Mouse (Mus musculus) adrenal gland, adult (tissue): ENCODE data around the gene Gdf9.

Experiments
- DNase-seq, 2 experiments: peaks; one replicate each; pipeline ENCODE4 v3.0.0; 2022 to 2023; ENCODE audit warnings: low spot score in 1 of 2; ENCODE audit not compliant: inconsistent age in 2 of 2

Gdf9 gene

DNA sequence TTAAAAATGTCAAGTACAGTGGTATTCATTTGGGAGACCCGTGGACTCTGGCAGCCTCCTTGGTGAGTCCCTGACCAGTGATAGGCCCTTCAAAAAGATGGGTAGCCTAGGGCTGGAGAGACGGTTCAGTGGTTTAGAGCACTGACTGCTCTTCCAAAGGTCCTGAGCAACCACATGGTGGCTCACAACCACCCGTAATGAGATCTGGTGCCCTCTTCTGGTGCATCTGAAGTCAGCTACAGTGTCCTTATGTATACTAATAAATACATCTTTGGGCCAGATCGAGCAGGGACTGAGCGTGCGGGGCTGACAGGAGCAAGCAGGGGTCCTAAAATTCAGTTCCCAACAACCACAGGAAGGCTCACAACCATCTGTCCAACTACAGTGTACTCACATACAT, 13.0 kb downstream of the Gdf9 start:
- peak; percentile 65 to 83 for DNase-seq

DNA sequence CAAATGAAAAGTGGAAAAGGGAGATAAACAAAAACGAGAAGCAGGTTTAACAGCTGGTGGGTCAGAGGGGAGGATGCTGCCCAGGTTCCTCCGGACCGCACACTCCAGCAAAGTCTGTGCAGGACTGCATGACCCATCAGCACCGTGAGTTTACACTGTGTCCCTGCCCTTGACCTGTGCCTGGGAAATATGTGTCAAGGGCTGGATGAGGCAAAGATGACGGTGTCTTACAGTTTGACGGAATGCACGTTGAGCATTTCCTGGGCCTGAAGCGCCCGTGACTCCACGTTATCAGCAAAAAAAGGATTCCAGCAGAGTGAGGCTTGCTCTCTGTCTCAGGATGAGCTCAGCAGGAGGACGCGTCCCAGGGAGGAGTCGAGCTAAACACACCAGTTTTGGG, 14.7 kb downstream of the Gdf9 start:
- DNase-seq: peak; percentile 82 to 84

DNA sequence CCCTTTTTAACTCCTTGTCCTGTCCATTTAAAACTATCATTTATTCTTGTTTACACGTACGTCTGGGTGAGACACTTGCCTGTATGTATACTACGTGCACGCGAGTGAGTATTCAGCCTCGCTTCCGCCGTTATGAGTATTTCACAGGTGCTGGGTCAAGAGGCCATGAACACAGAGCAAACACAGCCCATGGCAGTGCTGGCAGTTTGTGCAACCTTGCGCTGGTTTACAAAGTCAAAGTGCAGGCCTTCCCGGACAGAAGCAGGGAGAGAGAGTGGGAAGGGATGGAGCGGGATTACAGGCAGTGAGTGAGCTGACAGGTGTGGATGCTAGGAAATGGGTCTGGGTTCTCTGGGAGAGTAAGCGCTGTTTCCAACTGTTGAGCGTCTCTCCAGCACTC, 15.4 kb downstream of the Gdf9 start:
- no peak for DNase-seq

DNA sequence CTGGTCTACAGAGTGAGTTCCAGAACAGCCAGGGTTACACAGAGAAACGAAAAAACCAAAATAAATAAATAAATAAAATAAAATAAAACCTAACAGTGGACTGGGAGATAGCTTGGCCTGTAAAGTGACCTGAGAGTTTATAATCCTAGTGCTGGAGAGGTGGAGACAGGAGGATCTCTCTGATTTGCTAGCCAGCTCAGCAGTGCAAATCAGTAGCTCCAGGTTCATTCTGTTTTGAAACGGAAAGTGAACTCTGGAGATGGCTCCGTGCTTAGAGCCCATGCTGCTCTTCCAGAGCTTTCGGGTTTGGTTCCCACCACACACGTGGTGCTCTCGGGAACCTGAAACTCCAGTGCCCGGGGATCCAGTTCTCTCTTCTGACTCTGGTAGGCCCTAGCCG, 17.2 kb downstream of the Gdf9 start:
- no peak for DNase-seq

DNA sequence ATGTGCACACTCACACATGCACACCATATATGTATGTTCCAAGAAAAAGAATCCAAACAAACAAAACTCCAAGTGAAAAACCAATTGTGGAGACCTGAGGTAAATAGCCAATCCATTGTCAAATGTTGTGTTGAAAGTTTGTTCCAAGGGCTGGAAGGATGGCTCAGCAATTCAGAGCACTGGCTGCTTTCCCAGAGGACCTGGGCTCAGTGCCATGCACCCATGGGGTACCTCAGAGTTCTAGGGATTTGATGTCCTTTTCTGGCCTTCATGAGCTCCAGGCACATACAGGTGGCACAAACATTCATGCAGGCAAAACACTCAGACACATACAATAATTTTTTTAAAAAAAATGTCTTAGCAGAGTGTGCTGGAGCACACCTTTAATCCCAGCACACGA, 17.7 kb downstream of the Gdf9 start:
- peak; percentile 81 to 89 for DNase-seq

DNA sequence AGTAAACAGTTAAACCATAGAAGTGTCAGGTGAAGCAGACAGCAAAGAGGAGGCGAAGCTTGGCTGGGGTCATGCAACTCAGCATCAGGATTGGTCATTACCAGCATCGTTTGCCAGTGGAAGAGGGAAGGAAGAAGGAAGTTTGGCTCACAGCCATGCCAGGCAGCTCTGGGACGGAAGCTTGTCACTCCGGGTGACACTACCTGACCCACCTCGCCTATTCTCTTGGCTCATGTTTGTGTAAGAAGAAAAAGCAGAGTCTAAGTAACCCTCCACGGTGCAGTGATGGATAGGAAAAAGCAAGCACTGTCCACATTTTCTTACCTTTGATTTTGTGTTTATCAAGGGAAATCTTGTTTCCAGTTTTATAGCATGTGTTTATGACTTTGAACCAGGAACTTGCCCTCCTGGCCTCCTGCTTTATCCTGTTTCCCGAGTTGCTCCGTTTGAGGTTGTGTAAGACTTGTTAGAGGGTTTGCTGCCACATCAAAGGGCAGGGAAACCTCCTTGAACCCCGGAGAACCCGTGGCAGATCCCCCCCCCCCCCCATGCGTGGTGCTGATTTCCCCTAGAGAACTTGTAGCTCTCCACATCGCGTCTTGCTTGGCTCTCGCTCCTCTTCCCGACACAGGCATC, 19.4 kb downstream of the Gdf9 start:
- DNase-seq: no peak

DNA sequence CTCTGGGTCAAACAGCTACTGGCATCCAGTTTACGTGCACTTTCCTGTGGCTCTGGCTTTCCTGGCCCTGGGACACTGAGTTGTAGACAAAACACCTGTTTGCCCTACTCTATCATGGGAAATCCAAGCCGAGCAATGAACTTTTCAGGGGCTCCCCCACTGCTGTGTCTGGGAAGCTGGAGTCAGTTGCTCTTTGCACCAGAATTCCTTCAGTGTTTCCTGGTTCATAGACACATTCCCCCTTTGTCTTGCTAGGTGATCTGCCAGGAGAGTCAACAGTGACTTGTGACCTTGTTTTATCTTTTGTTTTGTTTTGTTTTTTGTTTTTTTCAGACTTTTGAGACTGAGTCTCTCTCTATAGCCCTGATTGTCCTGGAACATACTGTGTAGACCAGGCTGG, 20.5 kb downstream of the Gdf9 start:
- no peak for DNase-seq

DNA sequence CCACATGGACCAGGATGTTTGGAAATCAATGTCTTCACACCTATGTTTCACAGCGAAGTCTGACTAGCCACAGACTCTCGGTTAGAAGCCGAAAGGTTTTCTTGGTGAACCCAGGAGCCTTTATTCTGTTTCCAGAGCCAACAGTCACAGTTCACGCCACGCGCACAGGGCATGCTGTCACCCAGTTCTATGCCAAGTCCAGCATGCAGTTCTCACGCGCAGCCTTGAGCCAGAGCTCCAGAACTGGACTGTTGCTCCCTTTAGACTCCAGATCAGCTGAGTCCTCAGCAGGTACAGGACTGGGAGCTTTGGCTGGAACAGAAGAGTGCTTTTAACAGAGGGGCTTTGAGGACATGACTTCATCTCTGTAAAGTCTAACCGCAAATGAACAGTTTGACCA, 21.6 kb downstream of the Gdf9 start:
- no peak for DNase-seq

DNA sequence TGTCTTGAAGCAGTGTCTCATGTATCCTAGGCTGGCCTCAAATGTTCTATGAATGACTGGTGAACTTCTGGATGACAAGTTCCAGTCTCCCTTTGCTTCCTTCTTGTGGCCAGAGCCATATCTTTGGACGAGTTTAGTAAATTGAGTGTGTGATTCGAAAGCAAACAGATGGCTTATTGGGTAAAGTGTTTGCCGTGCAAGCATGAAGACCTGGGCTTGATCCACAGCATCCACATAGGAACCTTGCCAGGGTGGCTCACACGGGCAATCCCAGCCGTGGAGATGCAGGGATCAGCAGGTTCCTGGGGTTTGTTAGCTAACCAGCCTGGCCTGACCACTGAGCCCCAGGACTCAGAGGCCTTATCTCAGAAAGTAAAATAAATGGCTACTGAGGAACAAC, 22.2 kb downstream of the Gdf9 start:
- no peak for DNase-seq

DNA sequence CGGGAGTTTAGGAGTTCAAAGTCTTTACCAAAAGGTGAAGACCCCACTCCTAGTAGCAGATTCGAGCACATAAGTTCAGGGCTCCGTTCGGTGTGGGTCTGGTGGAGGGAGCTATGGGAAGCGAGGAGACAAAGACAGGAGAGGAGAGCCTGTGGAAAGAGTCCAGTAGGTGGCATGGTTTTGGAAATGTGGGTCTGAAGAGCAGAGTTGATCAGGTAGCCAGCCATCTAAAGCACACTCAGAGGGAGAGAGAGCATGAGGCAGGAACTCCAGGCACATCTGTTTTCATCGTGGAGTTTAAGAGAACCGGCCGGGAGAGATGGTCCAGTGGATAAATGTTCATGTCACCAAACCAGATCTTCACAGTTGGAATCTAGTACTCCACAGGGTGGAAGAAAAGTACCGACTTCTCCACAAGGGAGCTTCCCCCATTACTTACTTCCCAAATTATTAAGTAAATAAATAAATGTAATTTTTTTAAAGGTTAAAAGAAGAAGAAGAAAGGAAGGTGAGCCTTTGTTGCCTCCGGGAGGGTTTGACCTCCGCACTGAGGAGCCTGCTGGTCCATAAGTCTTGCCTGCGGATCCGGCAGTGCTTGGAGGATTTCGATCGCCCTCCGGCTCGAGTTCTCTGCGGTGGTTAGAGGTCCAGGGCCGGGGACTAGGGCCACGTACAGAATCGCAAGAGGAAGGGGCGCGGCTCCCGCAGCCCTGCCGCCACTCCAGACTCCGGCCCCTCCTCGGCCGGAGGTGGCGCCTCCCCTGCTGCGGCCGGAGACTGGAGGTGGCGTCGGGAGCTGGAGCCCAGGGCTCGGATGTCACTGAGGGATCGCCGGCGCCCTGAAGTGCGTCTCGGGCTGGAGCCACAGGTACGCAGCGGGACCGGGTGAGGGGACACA, 25.9 kb downstream of the Gdf9 start, which contains the start of the genes Gm10447 and Shroom1:
Gene Gm10447 (minus strand): TSS at position 637 of the 898 bp plus-strand sequence.
Gene Shroom1 (plus strand): TSS at position 732 of the 898 bp plus-strand sequence.
- DNase-seq: peak; percentile 73 to 84

DNA sequence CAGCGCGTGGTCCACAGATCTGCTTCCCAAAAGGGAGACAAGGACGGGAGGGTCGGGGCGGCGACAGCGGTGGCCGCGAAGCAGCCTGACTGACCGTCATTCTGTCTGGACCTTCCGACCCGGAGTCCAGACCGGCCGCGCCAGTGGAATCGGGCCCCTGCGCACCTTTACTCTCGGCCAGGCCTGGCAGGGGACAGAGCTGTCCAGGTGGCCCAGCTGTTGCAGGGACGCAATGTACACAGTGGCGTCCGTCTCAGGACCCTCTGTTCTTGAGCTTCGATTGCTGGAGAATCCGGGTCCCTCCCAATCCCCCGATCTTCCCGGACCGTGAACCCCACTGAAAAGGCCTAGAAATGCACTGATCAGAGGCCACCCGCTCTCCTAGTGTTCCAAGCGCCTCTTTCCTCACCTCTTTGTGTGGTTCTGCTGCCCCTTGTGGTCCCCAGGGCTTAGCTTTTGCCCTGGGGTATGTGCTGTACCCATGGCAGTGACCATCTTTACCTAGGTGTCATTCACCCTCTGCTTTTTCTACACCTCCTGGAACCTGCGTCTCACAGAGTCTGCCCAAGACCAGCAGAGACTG, 26.6 kb downstream of the Gdf9 start:
- peak in 1 of 2 experiments; percentile 64 for DNase-seq

DNA sequence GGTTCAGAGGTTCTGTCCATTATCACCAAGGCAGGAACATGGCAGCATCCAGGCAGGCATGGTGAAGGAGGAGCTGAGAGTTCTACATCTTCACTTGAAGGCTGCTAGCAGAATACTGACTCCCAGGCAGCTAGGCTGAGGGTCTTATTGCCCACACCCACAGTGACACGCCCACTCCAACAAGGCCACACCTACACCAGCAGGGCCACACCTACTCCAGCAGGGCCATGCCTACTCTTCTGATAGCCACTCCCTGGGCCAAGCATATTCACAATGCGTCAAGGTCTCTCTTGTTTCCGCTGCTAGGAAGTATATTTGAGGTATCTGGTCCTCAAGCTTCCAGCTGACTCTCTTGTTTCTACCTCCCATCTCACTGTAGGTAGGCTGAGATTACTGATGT, 28.2 kb downstream of the Gdf9 start:
- no peak for DNase-seq

DNA sequence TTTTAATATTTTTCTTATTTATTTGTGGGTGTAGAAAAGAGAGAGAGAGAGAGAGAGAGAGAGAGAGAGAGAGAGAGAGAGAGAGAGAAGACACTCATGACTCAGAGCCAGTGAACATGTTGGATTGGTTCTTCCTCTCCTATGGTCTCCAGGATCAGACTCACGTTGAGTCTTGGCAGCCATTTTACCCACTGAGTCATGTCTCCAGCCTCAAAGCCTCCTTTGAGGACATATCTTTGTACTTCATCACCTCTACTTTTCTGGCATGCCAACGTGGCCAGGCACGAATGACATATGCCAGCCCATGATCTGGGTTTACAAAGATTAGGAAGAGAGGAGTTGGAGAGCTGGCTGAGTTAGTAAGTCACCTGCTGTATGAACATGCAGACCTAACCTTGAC, 29.4 kb downstream of the Gdf9 start:
- no peak for DNase-seq

DNA sequence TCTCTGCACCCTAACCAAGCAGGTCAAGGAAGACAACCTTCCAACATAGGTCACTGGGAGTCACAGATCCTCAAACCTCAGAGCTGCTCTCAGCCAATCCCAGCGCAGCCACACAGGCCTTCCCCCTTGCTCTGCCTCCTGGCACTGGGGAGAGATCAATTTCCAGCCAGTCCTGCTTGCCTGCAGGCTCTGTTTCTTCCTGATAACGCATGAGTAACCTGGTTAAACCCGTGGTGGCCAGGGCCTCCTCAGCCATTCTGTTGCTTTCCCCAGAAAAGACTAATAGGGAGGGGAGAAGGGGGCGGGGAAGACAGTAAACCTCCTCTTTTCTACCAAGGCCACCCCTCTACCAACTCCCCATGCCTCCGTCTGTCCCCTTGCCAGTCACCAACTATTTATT, 30.9 kb downstream of the Gdf9 start:
- peak; percentile 36 to 57 for DNase-seq

DNA sequence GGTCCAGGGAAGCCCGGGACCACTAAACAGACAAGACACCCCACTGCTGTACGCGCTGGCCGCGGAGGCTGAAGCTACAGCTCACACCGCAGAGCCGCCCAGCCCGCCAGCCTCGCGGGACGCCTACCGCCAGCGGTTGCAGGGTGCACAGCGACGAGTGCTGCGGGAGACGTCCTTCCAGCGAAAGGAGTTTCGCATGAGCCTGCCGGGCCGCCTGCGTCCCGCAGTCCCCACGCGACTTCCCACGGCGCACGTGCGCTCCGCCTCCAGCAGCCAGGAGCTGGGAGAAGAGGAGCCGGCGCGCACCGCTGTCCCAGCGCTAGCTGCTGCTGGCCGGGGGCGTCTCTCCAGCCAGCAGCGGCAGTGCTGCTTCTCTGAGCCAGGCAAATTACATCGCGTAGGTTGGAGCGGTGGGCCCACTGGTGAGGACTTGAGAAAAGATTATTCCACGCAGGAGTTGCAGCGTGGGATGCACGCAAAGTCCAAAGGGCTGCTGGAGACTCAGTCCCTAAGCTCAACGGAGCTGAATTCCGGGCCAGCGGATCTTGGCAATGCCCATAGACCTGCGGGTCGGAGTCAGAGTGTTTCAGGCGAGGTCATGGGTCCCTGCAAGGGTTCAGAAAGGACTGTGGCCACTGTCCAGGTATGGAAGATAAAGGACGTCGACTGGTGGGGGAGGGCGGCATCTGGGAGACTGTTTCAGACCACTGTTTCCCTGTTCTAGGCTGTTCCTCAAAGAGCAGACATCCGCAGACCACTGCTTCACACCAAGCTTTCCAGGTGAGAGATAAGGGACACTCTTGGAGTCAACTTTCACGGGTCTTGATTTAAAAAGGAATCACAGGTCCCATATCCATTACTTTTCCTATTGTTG, 33.0 kb downstream of the Gdf9 start:
- peak in 1 of 2 experiments; percentile 69 for DNase-seq

DNA sequence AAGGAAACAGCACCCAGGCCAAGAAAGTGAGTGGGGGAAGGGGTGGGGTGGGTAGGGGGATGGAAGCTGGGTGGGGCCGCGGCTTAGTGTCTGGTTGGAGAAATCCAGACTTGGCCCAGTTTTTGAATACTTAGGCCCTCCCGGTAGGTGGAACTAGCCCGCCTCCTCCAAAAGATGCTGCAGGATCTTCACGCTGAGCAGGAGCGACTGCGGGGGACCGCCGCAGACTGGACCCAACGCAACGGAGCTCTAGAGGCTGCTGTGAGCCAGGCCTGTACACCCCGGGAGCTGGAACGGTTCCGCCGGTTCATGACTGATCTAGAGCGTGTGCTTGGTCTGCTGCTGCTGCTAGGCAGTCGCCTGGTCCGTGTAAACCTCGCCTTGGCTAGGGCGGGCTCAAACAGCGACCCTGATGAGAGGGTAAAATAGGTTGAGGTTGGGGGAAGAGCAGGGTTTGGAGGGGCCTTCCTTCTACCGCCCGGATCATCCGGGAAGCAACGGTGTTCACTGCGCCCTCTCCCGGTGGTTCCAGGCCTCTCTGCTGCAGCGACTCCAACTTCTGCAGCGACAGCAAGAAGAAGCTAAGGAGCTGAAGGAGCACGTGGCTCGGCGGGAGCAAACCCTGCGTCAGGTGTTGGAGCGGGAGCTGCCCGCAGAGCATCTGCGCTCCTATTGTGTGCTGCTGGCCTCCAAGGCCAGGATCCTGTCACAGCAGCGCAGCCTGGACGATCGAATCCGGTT, 35.6 kb downstream of the Gdf9 start:
- DNase-seq: peak; percentile 78 to 94

DNA sequence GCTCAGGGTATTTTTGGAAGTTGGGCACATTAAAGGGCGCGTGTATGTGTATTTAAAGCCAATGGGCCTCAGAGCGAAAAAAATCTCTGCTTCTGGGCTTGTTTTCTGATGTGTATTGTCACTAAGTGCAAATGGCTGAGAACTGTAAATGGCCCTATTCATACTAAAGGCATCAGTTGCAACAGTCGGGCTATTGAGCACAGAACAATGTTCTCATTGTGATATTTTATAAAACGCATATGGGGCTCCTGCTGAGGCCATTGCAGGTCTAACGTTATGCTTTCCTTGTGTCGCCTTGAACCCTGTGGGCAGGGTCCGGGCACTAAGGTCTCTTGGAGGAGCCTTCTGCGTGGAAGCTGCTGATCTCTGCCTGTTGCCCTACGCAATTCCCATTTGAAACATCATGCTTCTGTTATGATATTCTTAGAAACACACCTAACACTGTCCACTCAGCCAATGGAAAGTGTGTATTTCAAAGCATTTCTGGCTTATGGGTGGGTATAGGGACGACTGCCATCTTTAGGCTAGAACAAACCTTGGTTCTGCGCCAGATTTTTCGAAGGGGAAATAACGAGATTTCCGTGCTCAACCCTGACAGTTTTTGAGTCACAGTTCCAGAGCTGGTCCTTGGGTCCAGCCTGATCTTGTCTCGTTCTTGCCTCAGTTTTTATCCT, 38.6 kb downstream of the Gdf9 start:
- no peak for DNase-seq

DNA sequence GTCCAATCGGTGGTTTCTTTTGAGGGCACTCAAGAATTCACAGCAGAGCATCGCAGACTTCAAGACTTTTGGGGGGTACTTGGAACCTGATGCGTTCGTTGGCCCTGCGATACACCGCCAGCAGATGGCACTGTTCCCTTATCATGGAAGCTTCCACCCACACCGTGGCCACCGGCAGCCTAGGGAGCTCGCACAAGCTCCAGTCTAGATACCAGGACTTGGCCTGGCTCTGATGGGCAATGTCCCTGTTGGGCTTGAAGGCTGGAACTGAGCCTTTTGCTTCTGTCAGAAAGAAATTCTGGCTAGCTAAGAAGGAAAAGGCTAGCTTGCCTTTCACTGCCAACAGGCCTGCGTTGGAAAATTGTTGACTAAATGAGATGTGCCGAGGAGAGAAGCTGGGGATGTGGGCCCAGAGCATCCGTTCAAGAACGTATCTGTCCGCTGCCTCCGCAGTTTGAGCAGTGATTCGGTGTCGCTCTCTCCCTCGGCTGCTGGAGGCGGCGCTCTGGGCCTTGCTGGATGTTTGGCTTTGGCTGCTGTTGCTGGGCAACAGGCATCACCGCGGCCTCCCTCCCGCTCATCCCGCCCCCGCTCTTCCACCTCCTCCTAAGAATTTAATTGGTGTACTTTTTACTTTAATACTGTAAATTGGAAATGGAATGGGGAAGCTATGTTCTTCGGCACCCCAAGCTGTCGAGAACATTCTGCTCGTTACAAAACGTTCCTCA, 39.3 kb downstream of the Gdf9 start, which contains the start of gene Gm9837:
Gene Gm9837 (minus strand): TSS at position 512 of the 728 bp plus-strand sequence.
- peak; percentile 87 to 96 for DNase-seq

DNA sequence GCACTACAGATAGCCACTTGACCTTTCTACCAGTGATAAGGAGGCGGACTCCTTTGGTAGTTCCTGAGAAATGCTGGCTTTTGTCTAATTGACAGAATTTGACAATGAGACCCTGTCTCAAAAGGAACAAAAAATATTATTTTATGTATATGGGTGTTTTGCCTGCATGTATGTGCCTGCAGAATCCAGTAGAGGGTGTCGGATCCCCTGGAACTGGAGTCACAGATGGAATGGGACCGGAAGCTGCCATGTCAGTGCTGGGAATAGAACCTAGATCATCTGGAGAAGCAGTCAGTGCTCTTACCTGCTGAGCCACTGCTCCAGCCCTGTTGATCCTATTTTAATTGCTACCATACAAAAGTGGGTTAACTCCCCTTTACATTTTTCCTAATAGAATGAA, 41.9 kb downstream of the Gdf9 start:
- DNase-seq: peak in 1 of 2 experiments; percentile 32
